Mouse (Mus musculus): Measurements from ENCODE around the gene Sft2d1. TPM values are rescaled to one million over a fixed set of nuclear protein-coding genes. Genes with fewer than 3 reads are reported as not detected.
"Not testable (repeated sequence)": the region's sequence is repeated elsewhere in the genome, so short reads cannot be mapped to it uniquely, and the experiment has no call there.

Gene Sft2d1
- total RNA-seq (2021): 1 to 10 TPM; 4.9 to 9.6 TPM
- long read RNA-seq, experiment 1, partial matches to known transcripts: 0 of 7 reads
- long read RNA-seq, experiment 1, other reads (novel, unspliced or antisense): 3 of 7 reads
- long read RNA-seq, experiment 2, partial matches to known transcripts: 0 of 2 reads
- long read RNA-seq, experiment 2, other reads (novel, unspliced or antisense): 0 of 2 reads

GRCm38 (mm10) chr17:8310838-8311614 is at the start of gene Sft2d1:
Sft2d1 (plus strand) TSS chr17:8311102.
- peak; percentile 98 for DNase-seq
- Histone ChIP-seq H3K4me3 (peak within 1 kb of the TSS; percentile 80), H3K27ac (peak within 1 kb of the TSS; percentile 91)
- intact Hi-C loops (cut with DNase I): no loop called here
- no peak for TF ChIP-seq CTCF (IDR thresholded peaks at IDR 0.05)

GRCm38 (mm10) chr17:8264638-8265037 is 46.3 kb upstream of the Sft2d1 start:
- not testable (repeated sequence) for H3K4me3 ChIP-seq, DNase-seq, H3K27ac ChIP-seq
- peak; percentile 88 for TF ChIP-seq CTCF (IDR thresholded peaks at IDR 0.05)
- intact Hi-C loops (cut with DNase I): loop anchor here (1.0 to 5.0 kb wide), 2 partner anchors 38 to 108 kb away; no protein-coding TSS in a partner anchor

- no peak for DNase-seq
- TF ChIP-seq CTCF (IDR thresholded peaks at IDR 0.05): no peak
- Histone ChIP-seq H3K4me3 (no peak overlapping the region), H3K27ac (no peak overlapping the region)
- intact Hi-C loops (cut with DNase I): no loop called here
Measured at GRCm38 (mm10) chr17:8272054-8272749, 38.7 kb upstream of the Sft2d1 start.

- no peak for TF ChIP-seq CTCF (IDR thresholded peaks at IDR 0.05)
- intact Hi-C loops (cut with DNase I): no loop called here
Measured at GRCm38 (mm10) chr17:8272951-8273350, 38.0 kb upstream of the Sft2d1 start.

GRCm38 (mm10) chr17:8276071-8276470 is 34.8 kb upstream of the Sft2d1 start:
- Histone ChIP-seq H3K4me3 (no peak overlapping the region), H3K27ac (no peak overlapping the region)
- TF ChIP-seq CTCF (IDR thresholded peaks at IDR 0.05): no peak
- intact Hi-C loops (cut with DNase I): no loop called here
- DNase-seq: no peak

More at GRCm38 (mm10) chr17:8272951-8273350, 38.0 kb upstream of the Sft2d1 start:
- no peak overlapping the region for H3K27ac ChIP-seq
- no peak for DNase-seq
- H3K4me3 ChIP-seq: no peak overlapping the region

- TF ChIP-seq CTCF (IDR thresholded peaks at IDR 0.05): no peak
- intact Hi-C loops (cut with DNase I): no loop called here
- Histone ChIP-seq H3K27ac (no peak overlapping the region), H3K4me3 (no peak overlapping the region)
- DNase-seq: no peak
Measured at GRCm38 (mm10) chr17:8276680-8277079, 34.2 kb upstream of the Sft2d1 start.

GRCm38 (mm10) chr17:8277266-8277665 is 33.6 kb upstream of the Sft2d1 start:
- Histone ChIP-seq H3K27ac (no peak overlapping the region), H3K4me3 (no peak overlapping the region)
- no peak for DNase-seq
- intact Hi-C loops (cut with DNase I): no loop called here
- no peak for TF ChIP-seq CTCF (IDR thresholded peaks at IDR 0.05)

GRCm38 (mm10) chr17:8278356-8278755 is 32.5 kb upstream of the Sft2d1 start:
- no peak for DNase-seq
- TF ChIP-seq CTCF (IDR thresholded peaks at IDR 0.05): no peak
- Histone ChIP-seq H3K27ac (no peak overlapping the region), H3K4me3 (no peak overlapping the region)
- intact Hi-C loops (cut with DNase I): no loop called here

- DNase-seq: peak; percentile 93
- peak within 1 kb of the TSS; percentile 99 for H3K27ac ChIP-seq
- intact Hi-C loops (cut with DNase I): loop anchor here (5.0 kb wide), 1 partner anchor 224 kb away; no protein-coding TSS in a partner anchor
- H3K4me3 ChIP-seq: peak within 1 kb of the TSS; percentile 87
- no peak for TF ChIP-seq CTCF (IDR thresholded peaks at IDR 0.05)
Measured at GRCm38 (mm10) chr17:8282821-8283525, 27.9 kb upstream of the Sft2d1 start, which contains the start of gene Mpc1. Mpc1 (plus strand) TSS chr17:8282904.

GRCm38 (mm10) chr17:8283526-8284253 is 27.2 kb upstream of the Sft2d1 start:
- peak overlapping the region; percentile 87 for H3K4me3 ChIP-seq
- H3K27ac ChIP-seq: peak overlapping the region; percentile 99
- intact Hi-C loops (cut with DNase I): loop anchor here (5.0 kb wide), 1 partner anchor 224 kb away; no protein-coding TSS in a partner anchor
- TF ChIP-seq CTCF (IDR thresholded peaks at IDR 0.05): peak; percentile 41
- DNase-seq: peak; percentile 99

- Histone ChIP-seq H3K27ac (peak overlapping the region; percentile 99), H3K4me3 (peak overlapping the region; percentile 87)
- DNase-seq: peak; percentile 76
- intact Hi-C loops (cut with DNase I): loop anchor here (5.0 kb wide), 1 partner anchor 223 kb away; no protein-coding TSS in a partner anchor
- no peak for TF ChIP-seq CTCF (IDR thresholded peaks at IDR 0.05)
Measured at GRCm38 (mm10) chr17:8284254-8284661, 26.6 kb upstream of the Sft2d1 start.

All from gastrocnemius, adult 2 months (tissue).